Comparison of ENCODE assay signal across 10 mouse cellular contexts in the genomic region with DNA sequence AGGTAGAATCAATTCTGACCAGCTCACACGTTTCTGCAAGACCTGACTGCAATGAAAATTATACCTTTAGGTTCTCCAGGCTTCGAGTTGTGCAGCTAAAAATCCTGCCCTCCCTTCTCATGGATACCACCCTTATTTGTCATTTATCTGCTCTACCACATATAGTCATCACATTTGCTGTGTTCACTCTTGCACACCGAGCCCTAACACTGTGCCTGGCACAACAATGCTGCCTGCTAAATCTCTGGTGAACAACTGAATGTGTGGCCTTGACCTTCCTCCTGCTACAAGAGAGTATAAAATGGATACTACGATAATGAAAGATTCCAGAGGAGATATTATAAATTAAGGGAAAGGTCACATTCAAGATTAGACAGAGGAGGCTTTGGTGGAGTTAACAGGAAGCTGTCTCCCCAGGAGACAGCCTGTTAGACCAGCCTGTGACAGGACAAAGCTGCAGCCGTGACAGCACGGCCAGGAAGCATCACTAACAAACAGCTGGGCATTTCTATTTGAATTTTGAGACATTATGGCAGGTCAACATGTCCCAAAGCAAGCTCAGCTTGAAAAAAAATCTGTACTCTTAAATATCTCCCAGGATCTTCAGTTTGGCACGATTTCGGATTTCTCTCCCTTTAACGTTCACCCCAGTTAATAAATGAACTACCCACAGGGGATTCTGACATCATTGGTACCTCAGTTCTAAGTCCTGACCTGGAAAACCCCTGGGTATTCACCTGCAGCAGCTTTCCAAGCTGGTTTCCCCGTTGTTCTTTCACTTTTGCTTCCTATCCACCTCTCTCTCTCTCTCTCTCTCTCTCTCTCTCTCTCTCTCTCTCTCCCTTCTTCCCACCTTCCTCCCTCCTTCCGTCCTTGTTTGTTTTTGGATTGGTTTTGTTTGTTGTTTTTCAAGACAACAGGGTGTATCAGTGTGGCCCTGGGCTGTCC.
A peak's percentile ranks its signal among the peaks of the same experiment; 100 is the strongest.
DNase-seq lines count a peak whose midpoint lies in the region; ATAC-seq and TF ChIP-seq lines count a peak whose summit lies in the region.
"Had no signal": no experiment of that assay in that cellular context is flagged by ENCODE, and none has a peak within 500 bp of the region (broad histone marks: within the 10 kb centered on the region; RNA-seq: fewer than 3 reads in every experiment).

No protein-coding gene starts in this region.

- H3K4me1 ChIP-seq in G1E (ENCODE audit: insufficient read depth, low read depth, low read length), result peaks cover 25% of the 10 kb centered on the region

- H3K27me3 ChIP-seq in G1E (ENCODE audit: insufficient read depth, low read length), result no peaks in the 10 kb centered on the region

- peaks cover 3% of the 10 kb centered on the region; the same call in 1 of the 2 replicates for H3K9me3 ChIP-seq in G1E (replicated peaks)

- DNase-seq in adrenal gland, adult (ENCODE audit: inconsistent age in 2 of 2, low spot score in 1 of 2), result peak; percentile 21 to 77
- no peak for DNase-seq in adrenal gland, postnatal 25 days
- DNase-seq in kidney, adult 9 months, result peak; percentile 16
- no peak for DNase-seq in kidney, postnatal 25 days
- DNase-seq in G1E (ENCODE audit: low spot score), result no peak
- DNase-seq in MN1 (ENCODE audit: low spot score), result no peak
- no peak for DNase-seq in layer of hippocampus, postnatal 10 days (ENCODE audit: low spot score in 2 of 2)
- DNase-seq: cerebellum, adult 11-12 months; left cerebral cortex, postnatal 4 days had no signal

- no peak overlapping the region; the same call in 1 of the 2 replicates for H3K4me3 ChIP-seq in G1E (ENCODE audit: low read depth, low read length)

- peak; percentile 26; the same call in 1 of the 2 replicates for ATAC-seq in G1E (ENCODE audit: extremely low read depth, insufficient number of reproducible peaks, low FRiP score, poor library complexity, severe bottlenecking)
- 0 out of 2 replicates have a peak, but pooled peaks have one; percentile 29 for ATAC-seq in megakaryocyte-erythroid progenitor cell, adult 5-6 weeks (replicated peaks; ENCODE audit: low FRiP score, low TSS enrichment, poor library complexity, severe bottlenecking)

- no peak for TF ChIP-seq CTCF in G1E (IDR thresholded peaks at IDR 0.05; ENCODE audit: low read depth, low read length)

- H3K36me3 ChIP-seq in G1E (replicated peaks), result no peaks in the 10 kb centered on the region

Comparison
In these comparisons a context has a peak if more than half of its experiments do, and no peak if none do; other contexts are left out.
1. DNase-seq: peak in adrenal gland, adult (2 of 2) and kidney, adult 9 months (single experiment); none in adrenal gland, postnatal 25 days (single experiment), kidney, postnatal 25 days (0 of 2), G1E (single experiment), MN1 (single experiment) and layer of hippocampus, postnatal 10 days (0 of 2).